Mouse (Mus musculus) ES-CJ7 (cell line): ENCODE results near the gene Bicral.
A peak's percentile ranks its signal among the peaks of the same experiment; 100 is the strongest.

Experiments used
- DNase-seq: peaks from one replicate; pipeline ENCODE4 v3.0.0; 2011; ENCODE audit warnings: low read depth, low spot score

Bicral gene

DNA sequence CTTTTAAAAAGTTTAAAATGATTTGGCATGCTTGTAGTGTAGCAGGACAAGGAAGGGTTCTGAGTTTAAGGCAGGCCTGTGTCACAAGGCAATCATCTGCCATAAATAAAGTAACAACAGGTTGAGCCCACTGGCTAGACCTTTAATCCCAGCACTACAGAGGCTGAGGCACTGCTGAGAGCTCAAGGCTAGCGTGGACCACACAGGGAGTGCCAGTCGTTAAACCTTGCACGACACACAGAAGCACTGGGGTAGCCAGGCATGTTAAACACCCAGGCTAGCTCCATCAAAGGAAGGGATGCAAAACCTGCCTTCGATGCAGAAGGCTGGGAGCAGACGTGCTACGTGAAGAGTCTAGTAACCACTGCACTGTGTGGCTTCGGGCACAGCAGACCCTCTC lies 14.6 kb downstream of the Bicral start:
- DNase-seq, result no peak

DNA sequence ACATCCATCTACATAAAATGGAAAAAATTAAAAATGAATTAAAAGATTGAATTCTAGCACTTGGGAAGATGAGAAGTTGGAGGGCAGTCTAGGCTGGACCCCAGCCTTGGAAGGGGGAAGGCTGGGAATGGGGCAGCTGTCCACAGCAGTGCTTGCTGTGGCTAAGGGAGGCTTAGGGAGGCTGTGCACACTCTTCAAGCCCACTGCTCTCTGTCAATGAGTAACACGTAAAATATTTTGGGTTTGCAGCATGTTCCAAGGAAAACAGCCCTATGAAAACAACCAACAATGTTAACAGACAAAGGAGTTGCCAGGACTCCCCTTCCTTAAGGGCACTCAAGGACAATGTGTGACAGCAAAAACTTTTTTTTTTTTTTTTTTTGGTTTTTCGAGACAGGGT lies 15.3 kb downstream of the Bicral start:
- no peak for DNase-seq

DNA sequence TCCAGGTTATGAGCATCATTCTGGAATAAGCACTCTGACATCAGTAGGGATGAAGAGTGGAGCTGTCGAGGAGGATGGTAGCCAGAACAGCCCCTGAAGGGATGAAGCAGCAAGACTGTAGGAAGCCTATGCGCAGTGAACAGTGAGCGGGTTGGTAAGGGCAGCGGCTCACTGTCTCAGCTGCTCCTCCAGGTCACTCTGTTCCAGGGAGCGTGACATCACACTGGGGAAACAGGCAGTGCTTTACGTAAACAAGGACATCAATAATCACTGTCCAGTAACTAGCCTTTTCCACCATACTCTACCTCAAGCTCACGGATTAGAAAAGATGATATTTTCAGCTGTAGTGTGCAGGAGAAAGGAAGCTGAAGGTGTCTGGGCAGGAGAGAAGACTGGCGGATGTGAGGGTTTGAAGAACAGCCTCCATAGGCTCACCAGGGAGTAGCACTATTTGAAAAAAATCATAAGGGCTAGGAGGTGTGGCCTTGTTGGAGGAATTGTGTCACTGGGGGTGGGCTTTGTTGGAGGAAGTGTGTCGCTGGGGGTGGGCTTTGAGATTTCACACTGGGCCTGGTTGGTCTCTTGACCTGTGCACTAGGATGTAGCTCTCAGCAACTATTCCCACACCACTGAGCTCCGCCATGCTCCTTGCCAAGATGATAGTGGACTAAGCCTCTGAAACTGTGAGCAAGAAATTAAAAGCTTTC lies 17.8 kb downstream of the Bicral start:
- no peak for DNase-seq

DNA sequence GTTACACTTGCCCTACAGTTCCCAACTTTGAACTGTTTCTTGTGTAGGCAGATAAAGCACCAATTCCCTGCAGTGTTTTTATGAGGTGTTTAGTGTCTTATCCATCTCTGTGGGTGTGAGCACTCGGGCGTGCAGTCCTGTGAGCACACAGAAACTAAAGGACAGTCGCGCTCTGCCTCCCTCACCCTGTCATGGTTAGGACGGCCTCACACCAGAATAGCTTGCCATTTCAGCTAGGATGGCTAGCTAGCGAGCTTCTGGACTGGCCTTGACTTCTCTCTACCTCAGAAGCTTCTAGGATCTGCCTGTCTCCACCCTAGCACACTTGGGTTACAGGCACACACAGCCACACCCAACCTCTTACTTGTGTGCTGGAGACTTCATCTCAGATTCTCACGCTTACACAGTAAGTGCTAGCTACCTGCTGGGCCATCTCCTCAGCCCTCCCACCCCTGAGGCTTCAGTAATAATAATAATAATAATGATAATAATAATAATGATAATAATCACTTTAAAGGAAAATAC lies 19.8 kb downstream of the Bicral start:
- no peak for DNase-seq

GRCm38 (mm10) chr17:46837897-46838296 lies 20.4 kb downstream of the Bicral start:
- no peak for DNase-seq

DNA sequence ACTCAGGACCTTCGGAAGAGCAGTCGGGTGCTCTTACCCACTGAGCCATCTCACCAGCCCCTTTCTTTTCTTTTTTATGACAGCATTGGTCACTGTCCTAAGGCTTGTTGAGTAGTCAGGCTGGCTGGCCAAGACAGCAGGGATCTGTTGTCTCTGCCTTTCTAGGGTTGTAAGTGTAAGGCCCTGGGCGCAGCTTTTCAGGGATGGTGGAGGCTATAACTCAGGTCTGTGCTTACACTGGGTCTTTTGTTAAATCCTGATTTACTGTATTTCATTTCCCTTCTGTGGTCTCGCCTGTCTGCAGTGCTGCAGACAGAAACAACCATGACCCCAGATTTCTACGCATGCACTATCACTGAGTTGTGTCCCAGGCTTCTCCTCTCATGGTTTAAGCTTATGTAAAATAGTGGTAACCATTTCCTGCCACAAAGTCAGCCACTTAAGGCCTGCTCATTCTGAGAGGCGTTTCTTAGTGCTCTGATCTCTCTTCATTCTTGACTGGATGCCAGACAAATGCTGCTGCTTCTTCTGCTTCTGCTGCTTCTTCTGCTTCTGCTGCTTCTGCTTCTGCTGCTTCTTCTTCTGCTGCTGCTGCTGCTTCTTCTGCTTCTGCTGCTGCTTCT lies 23.1 kb downstream of the Bicral start:
- DNase-seq, result no peak

GRCm38 (mm10) chr17:46832981-46833305 lies 25.3 kb downstream of the Bicral start:
- no peak for DNase-seq

- DNase-seq, result no peak
These were observed 25.9 kb downstream of the Bicral start for GRCm38 (mm10) chr17:46832101-46832980.

DNA sequence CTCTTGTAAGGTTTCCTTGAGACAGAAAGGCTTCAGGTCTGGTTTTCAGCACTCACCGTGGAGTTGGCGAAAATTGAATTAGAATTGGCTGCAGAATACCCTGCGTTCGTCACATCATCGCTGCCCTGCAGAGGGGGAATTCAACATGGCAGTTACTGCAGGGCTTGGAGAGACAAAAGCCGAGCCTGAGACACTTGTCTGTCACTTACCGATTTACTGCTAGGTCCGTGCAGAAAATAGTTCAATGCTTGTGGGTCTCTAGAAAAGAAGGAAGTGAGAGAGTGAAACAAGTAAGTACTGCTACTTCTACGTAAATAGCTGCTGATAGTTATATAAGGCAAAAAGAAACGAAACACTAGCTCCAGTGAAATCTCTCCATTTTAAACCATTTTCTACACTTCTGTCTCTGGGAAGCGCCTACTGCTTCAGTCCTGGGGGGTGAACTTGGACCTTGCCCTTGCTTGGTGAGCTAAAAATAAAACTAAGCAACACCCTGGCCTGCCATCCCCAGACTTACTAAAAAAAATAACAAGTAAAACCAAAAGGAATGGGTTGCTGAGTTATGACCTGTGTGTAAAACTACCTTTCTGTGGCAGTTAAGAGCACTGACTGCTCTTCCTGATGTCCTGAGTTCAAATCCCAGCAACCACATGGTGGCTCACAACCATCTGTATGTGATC lies 28.3 kb downstream of the Bicral start:
- DNase-seq, result no peak

GRCm38 (mm10) chr17:46828935-46829334 lies 29.3 kb downstream of the Bicral start:
- no peak for DNase-seq

DNA sequence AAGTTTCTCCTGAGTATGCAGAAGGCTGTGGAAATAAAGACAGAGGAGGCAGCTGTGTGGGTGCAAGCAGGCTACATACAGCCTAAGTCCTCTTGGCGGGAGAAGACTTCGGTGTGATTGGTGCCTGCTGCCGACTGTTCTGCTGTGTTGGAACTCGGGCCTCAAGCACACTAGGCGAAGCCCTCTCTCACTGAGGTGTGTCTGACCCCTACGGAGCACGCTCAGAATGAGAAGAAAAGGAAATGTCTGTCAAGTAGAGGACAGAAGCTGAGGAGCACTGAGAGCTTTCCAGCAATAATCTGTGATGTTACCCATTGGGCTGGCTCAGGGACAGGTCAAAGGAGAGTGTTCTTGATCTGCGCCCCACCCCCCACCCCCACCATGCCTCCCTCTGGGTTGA lies 35.2 kb downstream of the Bicral start:
- DNase-seq, result peak; percentile 55

DNA sequence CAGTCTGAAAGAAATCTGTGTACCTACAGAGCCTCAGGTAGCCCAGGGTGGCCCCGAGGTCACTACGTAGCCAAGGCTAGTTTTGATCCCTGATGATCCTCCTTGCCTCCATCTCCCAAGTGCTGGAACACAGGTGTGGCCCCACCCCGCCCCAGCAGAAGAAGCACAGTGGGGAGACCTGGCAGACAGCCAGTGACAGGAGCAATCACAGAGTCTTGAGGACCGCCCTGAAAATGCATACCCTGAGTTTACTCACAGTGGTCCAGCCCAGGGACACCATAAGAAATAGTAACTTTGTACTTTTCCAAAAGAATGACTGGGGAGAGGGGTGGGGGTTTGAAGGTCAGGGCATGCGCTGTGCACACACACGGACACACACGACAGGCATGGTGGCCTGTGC lies 37.7 kb downstream of the Bicral start:
- DNase-seq, result peak; percentile 58

DNA sequence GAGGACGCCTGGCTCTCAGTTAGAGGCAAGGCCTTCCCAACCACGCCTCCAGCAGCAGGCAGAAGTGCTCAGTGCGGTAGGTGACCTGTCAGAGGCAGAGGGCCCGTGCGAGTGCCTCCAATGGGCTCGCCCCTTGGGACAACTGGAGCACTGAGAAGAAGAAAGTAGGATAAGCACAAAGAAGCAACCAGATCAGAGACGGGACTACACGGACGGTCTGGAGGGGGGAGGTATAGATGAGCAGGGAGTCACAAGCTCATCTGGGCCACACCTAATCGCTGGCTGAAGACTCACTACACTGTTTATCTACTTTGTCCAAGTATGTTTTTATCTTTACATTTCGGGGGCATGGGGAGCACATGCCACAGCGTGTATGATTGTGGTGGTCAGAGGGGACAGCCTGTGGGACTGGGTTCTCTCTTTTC lies 40.5 kb downstream of the Bicral start:
- peak; percentile 66 for DNase-seq

DNA sequence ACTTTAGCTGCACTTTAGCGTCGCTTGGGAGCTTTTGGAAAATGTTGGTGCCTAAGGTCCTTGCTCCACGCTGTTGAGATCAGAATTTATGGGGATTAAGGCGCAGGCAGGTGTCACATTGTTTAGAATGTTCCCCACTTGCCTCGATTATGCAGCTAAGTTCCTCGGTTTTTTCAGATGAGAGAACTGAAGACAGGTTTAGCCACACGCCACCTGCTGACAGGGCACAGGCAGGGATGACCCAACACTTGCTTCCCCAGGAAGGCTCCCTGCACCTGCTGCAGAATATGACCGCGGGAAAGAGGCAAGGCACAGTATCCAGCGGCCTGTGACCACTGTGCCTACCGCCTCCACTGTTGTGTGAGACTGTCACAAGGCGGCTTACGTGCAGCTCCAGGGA lies 42.0 kb downstream of the Bicral start:
- peak; percentile 70 for DNase-seq

DNA sequence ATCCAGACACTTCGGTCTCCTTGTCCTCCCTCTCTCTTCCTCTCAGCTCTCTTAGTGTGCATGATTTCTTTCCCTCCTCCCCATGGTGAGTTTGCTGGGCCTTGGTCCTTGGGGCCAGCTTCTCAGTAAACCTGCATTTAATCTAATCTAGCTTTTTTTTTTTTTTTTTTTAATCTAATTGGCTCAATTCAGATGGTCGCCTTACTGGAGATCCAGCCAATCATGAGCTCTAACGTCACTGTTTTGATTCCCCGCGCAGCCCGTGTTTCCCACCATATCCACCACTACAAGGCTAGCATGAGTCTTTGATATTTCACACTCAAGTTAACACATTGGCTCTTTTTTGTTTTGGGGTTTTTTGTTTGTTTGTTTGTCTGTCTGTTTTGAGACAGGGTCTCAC lies 43.8 kb downstream of the Bicral start:
- peak; percentile 55 for DNase-seq

- DNase-seq, result peak; percentile 58
These were observed 44.6 kb downstream of the Bicral start for GRCm38 (mm10) chr17:46813637-46814036.

DNA sequence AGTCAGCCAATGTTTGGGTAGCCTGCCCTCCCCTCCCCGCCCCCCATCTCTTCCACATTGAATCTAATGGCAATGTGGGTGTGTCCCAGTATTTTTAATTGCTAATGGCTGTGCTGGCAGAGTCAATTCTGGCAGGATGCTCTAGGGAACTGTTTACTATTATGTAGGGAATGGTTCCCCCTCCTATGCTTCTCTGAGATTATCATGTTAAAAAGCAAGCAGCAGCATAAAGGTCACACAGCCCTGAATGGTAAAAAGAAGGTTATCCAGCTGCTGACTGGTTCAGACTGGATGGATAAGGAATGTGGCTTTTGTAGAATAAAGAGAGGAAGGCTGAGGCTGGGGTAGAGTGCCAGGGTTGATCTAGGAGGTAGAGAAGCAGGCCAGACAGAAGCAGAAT lies 45.8 kb downstream of the Bicral start:
- peak; percentile 99 for DNase-seq

DNA sequence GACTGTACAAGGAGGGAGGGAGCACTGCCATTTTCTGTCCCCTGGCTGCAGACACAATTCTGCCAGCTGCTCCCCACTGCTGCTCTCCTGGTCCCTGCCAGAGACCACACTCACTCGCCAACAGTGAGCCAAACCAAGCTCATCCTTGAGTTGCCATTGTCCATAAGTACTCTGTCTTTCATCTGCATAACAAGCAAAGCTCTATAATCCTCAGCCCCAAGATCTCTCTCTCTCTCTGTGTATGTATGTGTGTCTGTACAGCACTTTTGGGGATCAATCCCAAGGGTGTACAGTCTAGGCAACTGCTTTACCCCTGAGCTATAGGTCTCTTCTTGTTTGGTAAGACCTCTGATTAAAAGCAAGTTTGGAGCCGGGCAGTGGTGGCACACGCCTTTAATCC lies 47.6 kb downstream of the Bicral start:
- peak; percentile 74 for DNase-seq

GRCm38 (mm10) chr17:46809131-46809830 lies 49.0 kb downstream of the Bicral start:
- no peak for DNase-seq

GRCm38 (mm10) chr17:46808376-46808775 lies 49.9 kb downstream of the Bicral start:
- no peak for DNase-seq

GRCm38 (mm10) chr17:46801761-46802160 lies 56.5 kb downstream of the Bicral start:
- no peak for DNase-seq
